Mouse (Mus musculus) small intestine, adult 2 months (tissue): ENCODE measurements around the gene Cd163l1.

Source experiments
- CTCF ChIP-seq: fragments of 200-500 bp; IDR thresholded peaks from 2 replicates; pipeline ENCODE4 v1.5.1; 2012; ENCODE audit warnings: low read depth, mild to moderate bottlenecking, control low read depth, inconsistent platforms, low read length, moderate library complexity, mixed read lengths; ENCODE audit not compliant: insufficient replicate concordance, insufficient read length; ENCODE audit errors: extremely low read depth
- POLR2A ChIP-seq: fragments of 200-500 bp; IDR thresholded peaks from 2 replicates; pipeline ENCODE4 v1.6.1; 2012; ENCODE audit warnings: low read depth, mild to moderate bottlenecking, control low read depth, inconsistent platforms, low read length, moderate library complexity

DNA sequence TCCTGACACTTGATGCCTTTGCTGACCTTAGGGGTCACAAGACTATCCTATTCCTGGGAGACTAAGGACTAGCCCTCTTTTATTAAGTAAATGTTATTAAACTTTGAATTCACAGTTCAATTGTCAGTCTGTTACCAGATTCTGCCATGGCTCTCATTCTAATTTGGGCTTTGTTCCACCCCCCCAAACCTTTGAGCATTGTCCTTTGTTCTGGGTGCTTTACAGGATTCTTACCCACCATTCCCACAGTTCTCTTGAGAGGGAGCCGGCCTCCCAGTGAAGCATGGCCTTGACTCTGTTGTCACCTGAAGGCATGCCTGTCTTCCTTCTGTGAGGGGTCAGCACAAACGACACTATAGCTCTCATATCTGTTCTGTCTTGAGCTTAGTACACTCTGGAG lies 13.0 kb downstream of the Cd163l1 start:
- no peak for TF ChIP-seq CTCF
- TF ChIP-seq POLR2A = no peak
